ENCODE assay signal across 9 mouse cellular contexts in the genomic region with DNA sequence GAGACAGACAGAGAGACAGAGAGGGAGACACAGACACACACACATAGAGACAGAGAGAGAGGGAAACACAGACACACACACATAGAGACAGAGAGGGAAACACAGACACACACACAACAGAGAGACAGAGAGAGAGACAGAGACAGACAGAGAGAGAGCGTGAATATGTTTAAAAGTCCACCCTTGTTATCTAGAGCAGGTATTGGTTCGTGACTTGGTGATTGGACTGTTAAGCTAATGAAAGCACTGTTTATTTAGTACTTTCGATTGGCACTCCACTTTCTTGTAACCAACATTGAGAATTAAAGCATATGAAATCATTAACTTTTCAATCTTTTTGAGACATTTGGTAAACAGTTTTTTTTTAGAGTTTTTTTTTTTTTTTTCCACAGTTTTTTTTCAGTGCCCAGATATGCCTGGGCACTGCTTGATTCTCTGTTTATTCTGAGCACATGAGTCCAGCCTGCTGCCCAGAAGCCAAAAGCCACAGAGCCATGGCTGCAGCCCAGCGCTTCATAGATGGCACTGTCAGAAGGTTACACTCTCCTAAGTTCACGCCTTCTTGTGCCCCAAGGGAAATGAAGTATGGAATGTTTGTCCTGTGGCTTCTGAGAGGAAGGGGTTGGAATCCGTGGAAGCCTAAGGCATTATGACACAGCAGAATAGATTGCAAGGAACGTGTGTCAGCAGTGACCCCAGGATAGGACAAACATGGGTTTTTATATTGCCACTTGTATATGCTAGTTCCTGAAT. TPM values are rescaled to one million over a fixed set of nuclear protein-coding genes. Genes with fewer than 3 reads are reported as not detected.
DNase-seq lines count a peak whose midpoint lies in the region; ATAC-seq and TF ChIP-seq lines count a peak whose summit lies in the region.
"Had no signal": no experiment of that assay in that cellular context is flagged by ENCODE, and none has a peak within 500 bp of the region (broad histone marks: within the 10 kb centered on the region; RNA-seq: fewer than 3 reads in every experiment).

No protein-coding gene starts in this region.

- H3K4me3 ChIP-seq in forebrain, embryonic 12.5 days (replicated peaks), result no peak overlapping the region
- no peak overlapping the region for H3K4me3 ChIP-seq in layer of hippocampus, adult 2 months

- no peak overlapping the region for H3K27ac ChIP-seq in forebrain, embryonic 12.5 days
- H3K27ac ChIP-seq in layer of hippocampus, adult 2 months, result no peak overlapping the region
- H3K27ac ChIP-seq: midbrain, embryonic 10.5 days had no signal

- intact Hi-C loops in heart, postnatal 10 days (cut with DNase I), result no loop called here

- no peak overlapping the region for H3K9ac ChIP-seq in forebrain, embryonic 12.5 days

- TF ChIP-seq CTCF in layer of hippocampus, adult 2 months (conservative IDR thresholded peaks at IDR 0.05), result no peak

- no peak for ATAC-seq in forebrain, embryonic 12.5 days (ENCODE audit: low FRiP score)

- DNase-seq in cerebellum, postnatal 10 days, result peak; percentile 50 to 64
- no peak for DNase-seq in cerebellum, adult 8-10 months
- DNase-seq in 3134 (ENCODE audit: extremely low read depth, insufficient read length, low spot score), result peak; percentile 86
- peak; percentile 24 for DNase-seq in embryo, embryonic 11 days
- DNase-seq in heart, postnatal 10 days, result peak; percentile 52 to 54
- no peak for DNase-seq in left cerebral cortex, adult 8-10 months (ENCODE audit: low spot score in 2 of 2)
- DNase-seq in layer of hippocampus, adult 2 months (ENCODE audit: low spot score in 2 of 2), result no peak

- WGBS in forebrain, embryonic 12.5 days, result 80% methylated on average over 7 of the region's 7 CpGs

- H3K9me3 ChIP-seq in forebrain, embryonic 12.5 days, result no peaks in the 10 kb centered on the region

- H3K27me3 ChIP-seq in forebrain, embryonic 12.5 days, result no peaks in the 10 kb centered on the region

- H3K4me1 ChIP-seq in forebrain, embryonic 12.5 days, result peaks cover 17% of the 10 kb centered on the region

- peaks cover 31% of the 10 kb centered on the region for H3K36me3 ChIP-seq in forebrain, embryonic 12.5 days (replicated peaks)

- no peak overlapping the region for H3K4me2 ChIP-seq in forebrain, embryonic 12.5 days

RNA-seq across cellular contexts. Expression of gene Spg20, which starts 2.6 kb away (rescaled TPM):
- total RNA-seq in heart, postnatal 10 days (2021), result 10 to 100 TPM; 38.7 to 45.3 TPM
- polyA plus RNA-seq in forebrain, embryonic 12.5 days (2016; fragmentation: Nextera tagmentation; extraction: Ambion mirVana), result 34.9 and 38.9 TPM in 2 replicates
- total RNA-seq in left cerebral cortex, adult 8-10 months (2022), result 10 to 100 TPM; 35.8 to 43.6 (median 42.7) TPM
- total RNA-seq in layer of hippocampus, adult 2 months (2021), result 10 to 100 TPM; 39.7 to 51.1 TPM

RNA-seq across cellular contexts. Expression of gene Ccdc169, which starts 22.6 kb away (rescaled TPM):
- under 1 TPM; 0.10 to 0.15 TPM for total RNA-seq in heart, postnatal 10 days (2021)
- 0.09 and 0.10 TPM in 2 replicates for polyA plus RNA-seq in forebrain, embryonic 12.5 days (2016; fragmentation: Nextera tagmentation; extraction: Ambion mirVana)
- under 1 TPM in 3 of 4 experiments, not detected in 1; 0.33 to 0.84 (median 0.57) TPM for total RNA-seq in left cerebral cortex, adult 8-10 months (2022)
- under 1 TPM; 0.27 to 0.36 TPM for total RNA-seq in layer of hippocampus, adult 2 months (2021)

RNA-seq across cellular contexts. Expression of gene Ccna1, which starts 59.2 kb away (rescaled TPM):
- under 1 TPM; 0.31 to 0.60 TPM for total RNA-seq in heart, postnatal 10 days (2021)
- polyA plus RNA-seq in forebrain, embryonic 12.5 days (2016; fragmentation: Nextera tagmentation; extraction: Ambion mirVana), result 3.2 and 6.0 TPM in 2 replicates
- total RNA-seq in left cerebral cortex, adult 8-10 months (2022), result 1 to 10 TPM in 3 of 4 experiments, under 1 TPM in 1; 0.65 to 2.5 (median 1.8) TPM
- total RNA-seq in layer of hippocampus, adult 2 months (2021), result 1 to 10 TPM; 2.4 to 2.5 TPM

Comparison
In these comparisons a context has a peak if more than half of its experiments do, and no peak if none do; other contexts are left out.
1. DNase-seq: peak in cerebellum, postnatal 10 days (2 of 2), 3134 (single experiment), embryo, embryonic 11 days (single experiment) and heart, postnatal 10 days (2 of 2); none in cerebellum, adult 8-10 months (single experiment), left cerebral cortex, adult 8-10 months (0 of 2) and layer of hippocampus, adult 2 months (0 of 2).